Mouse (Mus musculus): ENCODE data around the gene Miip. TPM values are rescaled to one million over a fixed set of nuclear protein-coding genes. Genes with fewer than 3 reads are reported as not detected.
"Not testable (repeated sequence)": the region's sequence is repeated elsewhere in the genome, so short reads cannot be mapped to it uniquely, and the experiment has no call there.

The Miip gene
- polyA plus RNA-seq, 1 experiment: 37.6 TPM

- Histone ChIP-seq H3K4me1 (ENCODE audit: control insufficient read depth, insufficient read depth, low read length) (peaks cover 10% of the 10 kb centered on the region), H3K27ac (ENCODE audit: insufficient read depth, low read depth, low read length) (peak within 1 kb of the TSS; percentile 49), H3K4me3 (ENCODE audit: insufficient read depth, low read length) (peak within 1 kb of the TSS; percentile 91)
- TF ChIP-seq POLR2A (IDR thresholded peaks at IDR 0.05; ENCODE audit: borderline replicate concordance, low read depth, low read length) (no peak), CTCF (IDR thresholded peaks at IDR 0.05; ENCODE audit: low read depth, low read length) (no peak)
Observed at GRCm38 (mm10) chr4:147847614-147848583, 20.7 kb downstream of the Miip start, which contains the start of gene Zfp933. Zfp933 (minus strand) TSS chr4:147848366.

- Histone ChIP-seq H3K4me3 (ENCODE audit: insufficient read depth, low read length) (no peak overlapping the region), H3K4me1 (ENCODE audit: control insufficient read depth, insufficient read depth, low read length) (0 out of 2 replicates have a peak, but pooled peaks cover 2% of the 10 kb centered on the region), H3K27ac (ENCODE audit: insufficient read depth, low read depth, low read length) (no peak overlapping the region)
- TF ChIP-seq POLR2A (IDR thresholded peaks at IDR 0.05; ENCODE audit: borderline replicate concordance, low read depth, low read length) (no peak), CTCF (IDR thresholded peaks at IDR 0.05; ENCODE audit: low read depth, low read length) (no peak)
Observed at GRCm38 (mm10) chr4:147842871-147843270, 25.7 kb downstream of the Miip start.

GRCm38 (mm10) chr4:147839282-147839681, 29.3 kb downstream of the Miip start:
- H3K4me3 ChIP-seq (ENCODE audit: insufficient read depth, low read length); H3K4me1 ChIP-seq (ENCODE audit: control insufficient read depth, insufficient read depth, low read length); H3K27ac ChIP-seq (ENCODE audit: insufficient read depth, low read depth, low read length): not testable (repeated sequence)

GRCm38 (mm10) chr4:147824389-147824788, 44.2 kb downstream of the Miip start:
- H3K27ac ChIP-seq (ENCODE audit: insufficient read depth, low read depth, low read length): no peak overlapping the region
- H3K4me3 ChIP-seq (ENCODE audit: insufficient read depth, low read length): no peak overlapping the region
- no peak for TF ChIP-seq POLR2A (IDR thresholded peaks at IDR 0.05; ENCODE audit: borderline replicate concordance, low read depth, low read length)
- no peak for TF ChIP-seq CTCF (IDR thresholded peaks at IDR 0.05; ENCODE audit: low read depth, low read length)
- H3K4me1 ChIP-seq (ENCODE audit: control insufficient read depth, insufficient read depth, low read length): no peaks in the 10 kb centered on the region

DNA sequence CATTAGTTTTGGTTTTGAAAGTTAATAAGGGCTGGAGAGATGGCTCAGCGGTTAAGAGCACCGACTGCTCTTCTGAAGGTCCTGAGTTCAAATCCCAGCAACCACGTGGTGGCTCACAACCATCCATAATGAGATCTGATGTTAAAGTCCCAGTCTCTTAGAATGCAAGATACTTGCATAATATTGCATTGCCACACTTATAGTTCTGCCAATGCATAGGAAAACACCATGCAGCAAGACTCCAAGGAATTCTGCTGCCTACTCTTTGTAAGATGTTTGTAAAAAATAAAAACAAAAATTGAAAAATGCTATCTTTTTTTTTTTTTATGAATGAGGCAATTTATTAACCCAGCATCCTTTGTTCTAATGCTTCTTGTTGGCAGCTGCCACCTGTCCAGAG, 47.2 kb downstream of the Miip start:
- not testable (repeated sequence) for H3K4me1 ChIP-seq (ENCODE audit: control insufficient read depth, insufficient read depth, low read length)

DNA sequence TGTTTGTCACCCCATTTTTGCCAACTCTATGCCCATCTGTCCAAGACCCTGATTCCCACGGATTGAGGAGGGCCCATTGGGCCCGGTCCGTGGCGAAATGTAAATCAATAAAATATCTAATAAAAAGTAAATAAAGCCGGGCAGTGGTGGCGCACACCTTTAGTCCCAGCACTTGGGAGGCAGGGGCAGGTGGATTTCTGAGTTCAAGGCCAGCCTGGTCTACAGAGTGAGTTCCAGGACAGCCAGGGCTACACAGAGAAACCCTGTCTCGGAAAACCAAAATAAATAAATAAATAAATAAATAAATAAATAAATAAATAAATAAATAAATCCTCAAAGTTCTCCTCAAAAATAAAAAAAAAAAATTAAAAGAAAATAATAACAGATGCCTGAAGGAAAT, 49.0 kb downstream of the Miip start:
- H3K4me3 ChIP-seq (ENCODE audit: insufficient read depth, low read length); H3K27ac ChIP-seq (ENCODE audit: insufficient read depth, low read depth, low read length); H3K4me1 ChIP-seq (ENCODE audit: control insufficient read depth, insufficient read depth, low read length): not testable (repeated sequence)

More for the DNA sequence above, 47.2 kb downstream of the Miip start:
- not testable (repeated sequence) for H3K4me3 ChIP-seq (ENCODE audit: insufficient read depth, low read length); H3K27ac ChIP-seq (ENCODE audit: insufficient read depth, low read depth, low read length)

DNA sequence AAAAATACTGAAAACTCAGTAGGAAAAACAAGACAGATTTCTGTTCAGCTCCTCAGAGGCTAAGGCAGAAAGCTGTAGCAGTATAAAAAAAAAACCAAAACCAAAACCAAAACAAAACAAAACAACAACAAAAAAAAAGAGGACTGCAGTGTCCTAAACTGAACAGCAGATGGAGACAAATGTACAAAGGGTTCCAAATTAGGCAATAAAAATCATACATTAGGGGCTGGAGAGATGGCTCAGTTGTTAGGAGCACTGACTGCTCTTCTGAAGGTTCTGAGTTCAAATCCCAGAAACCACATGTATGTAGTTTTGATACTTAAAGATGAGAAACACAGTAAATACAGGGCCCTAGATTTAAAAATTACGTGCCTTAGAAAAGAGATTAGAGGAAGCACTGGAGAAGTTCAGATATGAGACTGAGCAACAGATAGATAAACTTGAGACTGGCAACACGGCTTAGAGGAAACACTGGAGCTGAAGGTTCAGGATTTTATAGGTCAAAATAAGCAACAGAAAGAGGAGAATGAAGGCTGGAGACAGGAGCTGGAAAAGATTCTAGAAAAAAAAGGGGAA, 53.9 kb downstream of the Miip start:
- no peaks in the 10 kb centered on the region for H3K4me1 ChIP-seq (ENCODE audit: control insufficient read depth, insufficient read depth, low read length)
- TF ChIP-seq POLR2A (IDR thresholded peaks at IDR 0.05; ENCODE audit: borderline replicate concordance, low read depth, low read length) (no peak), CTCF (IDR thresholded peaks at IDR 0.05; ENCODE audit: low read depth, low read length) (no peak)
- no peak overlapping the region for H3K27ac ChIP-seq (ENCODE audit: insufficient read depth, low read depth, low read length)
- no peak overlapping the region for H3K4me3 ChIP-seq (ENCODE audit: insufficient read depth, low read length)

- no peak overlapping the region for H3K27ac ChIP-seq (ENCODE audit: insufficient read depth, low read depth, low read length)
- H3K4me3 ChIP-seq (ENCODE audit: insufficient read depth, low read length): no peak overlapping the region
- TF ChIP-seq CTCF (IDR thresholded peaks at IDR 0.05; ENCODE audit: low read depth, low read length) (no peak), POLR2A (IDR thresholded peaks at IDR 0.05; ENCODE audit: borderline replicate concordance, low read depth, low read length) (no peak)
- no peaks in the 10 kb centered on the region for H3K4me1 ChIP-seq (ENCODE audit: control insufficient read depth, insufficient read depth, low read length)
Observed at GRCm38 (mm10) chr4:147813249-147813765, 55.3 kb downstream of the Miip start.

Other genes with a start within 250 kb of the Miip start
- 1.5 and 1.6 TPM in 2 replicates for gene Zfp979, start 226.3 kb downstream of the Miip start, polyA plus RNA-seq (2012; ENCODE audit: insufficient read depth, insufficient read length, missing spikeins)
- not detected in 2 replicates for gene Zfp534, start 166.3 kb downstream of the Miip start, polyA plus RNA-seq (2012; ENCODE audit: insufficient read depth, insufficient read length, missing spikeins)
- 34.6 and 38.2 TPM in 2 replicates for gene Zfp984, start 59.0 kb downstream of the Miip start, polyA plus RNA-seq (2012; ENCODE audit: insufficient read depth, insufficient read length, missing spikeins)
- gene Zfp933, start 20.4 kb downstream of the Miip start, polyA plus RNA-seq (2012; ENCODE audit: insufficient read depth, insufficient read length, missing spikeins): 8.9 and 13.4 TPM in 2 replicates
- gene Fv1, start 163 bp upstream of the Miip start, polyA plus RNA-seq (2012; ENCODE audit: insufficient read depth, insufficient read length, missing spikeins): 2.2 and 2.9 TPM in 2 replicates
- 21.6 and 25.6 TPM in 2 replicates for gene Mfn2, start 35.9 kb upstream of the Miip start, polyA plus RNA-seq (2012; ENCODE audit: insufficient read depth, insufficient read length, missing spikeins)
- 95.3 and 101 TPM in 2 replicates for gene Plod1, start 68.0 kb upstream of the Miip start, polyA plus RNA-seq (2012; ENCODE audit: insufficient read depth, insufficient read length, missing spikeins)
- 57.5 and 59.0 TPM in 2 replicates for gene 2510039O18Rik, start 72.1 kb upstream of the Miip start, polyA plus RNA-seq (2012; ENCODE audit: insufficient read depth, insufficient read length, missing spikeins)
- gene Nppb, start 117.0 kb upstream of the Miip start, polyA plus RNA-seq (2012; ENCODE audit: insufficient read depth, insufficient read length, missing spikeins): not detected in 2 replicates
- gene Nppa, start 131.9 kb upstream of the Miip start, polyA plus RNA-seq (2012; ENCODE audit: insufficient read depth, insufficient read length, missing spikeins): not detected in 2 replicates
- 8.2 and 9.0 TPM in 2 replicates for gene Clcn6, start 170.0 kb upstream of the Miip start, polyA plus RNA-seq (2012; ENCODE audit: insufficient read depth, insufficient read length, missing spikeins)
- gene Mthfr, start 170.3 kb upstream of the Miip start, polyA plus RNA-seq (2012; ENCODE audit: insufficient read depth, insufficient read length, missing spikeins): 59.0 and 67.2 TPM in 2 replicates
- 34.0 and 34.7 TPM in 2 replicates for gene Agtrap, start 219.2 kb upstream of the Miip start, polyA plus RNA-seq (2012; ENCODE audit: insufficient read depth, insufficient read length, missing spikeins)